Mouse (Mus musculus) megakaryocyte, embryonic 14.5 days (primary cell): ENCODE data around the gene Clta.

Source experiments
- FLI1 ChIP-seq: IDR thresholded peaks from 2 replicates; pipeline ENCODE4 v1.6.1; 2012; ENCODE audit warnings: low read length, inconsistent platforms, mixed read lengths
- GATA1 ChIP-seq: IDR thresholded peaks from 3 replicates; pipeline ENCODE4 v1.6.1; 2012; ENCODE audit warnings: mixed read lengths, low read length, inconsistent platforms, borderline replicate concordance

DNA sequence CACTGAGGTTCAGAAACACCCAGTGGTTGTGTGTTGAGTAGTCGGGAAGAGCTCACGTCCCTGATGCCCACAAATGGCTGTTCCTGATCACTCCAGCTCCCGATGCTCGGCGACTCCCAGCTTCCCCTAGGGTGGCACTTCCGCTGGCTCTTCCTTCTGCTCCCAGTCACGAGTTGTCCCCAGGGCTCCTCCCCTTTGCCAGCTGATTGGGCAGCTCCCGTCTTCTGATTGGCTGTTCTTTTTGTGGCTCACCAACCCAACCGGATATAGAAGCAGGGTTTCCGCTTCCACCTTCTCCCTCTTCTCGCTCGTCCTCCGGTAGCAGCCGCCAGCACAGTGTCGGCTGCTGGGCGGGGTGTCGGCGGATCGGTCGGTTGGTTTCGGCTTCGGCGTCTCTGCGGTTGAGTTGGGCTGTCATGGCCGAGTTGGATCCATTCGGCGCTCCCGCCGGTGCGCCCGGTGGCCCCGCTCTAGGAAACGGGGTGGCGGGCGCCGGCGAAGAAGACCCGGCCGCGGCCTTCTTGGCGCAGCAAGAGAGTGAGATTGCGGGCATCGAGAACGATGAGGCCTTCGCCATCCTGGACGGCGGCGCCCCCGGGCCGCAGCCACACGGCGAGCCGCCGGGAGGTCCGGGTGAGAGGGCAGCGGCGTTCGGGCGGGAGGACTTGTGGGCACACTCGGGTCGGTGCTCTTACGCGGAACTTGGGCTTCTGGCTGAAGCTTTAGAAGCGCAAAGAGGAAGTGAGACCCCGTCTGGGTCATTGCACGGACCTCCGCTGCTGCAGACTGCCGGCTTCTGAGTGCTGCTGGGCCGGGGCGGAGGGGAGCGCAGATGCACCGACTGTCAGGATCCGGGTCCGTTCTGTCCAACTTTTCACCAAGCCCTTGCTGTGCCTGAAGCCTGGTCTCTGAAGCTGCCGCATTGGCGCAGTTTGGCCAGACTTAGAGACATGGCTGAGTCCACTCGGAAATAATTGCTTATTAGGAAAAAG, 8.4 kb downstream of the Clta start:
- TF ChIP-seq FLI1, result no peak
- no peak for TF ChIP-seq GATA1
